8 mouse cellular contexts compared by ENCODE assay signal in genomic region chr19:44408223-44408545, GRCm38 (mm10). TPM values are rescaled to one million over a fixed set of nuclear protein-coding genes. Genes with fewer than 3 reads are reported as not detected.
DNase-seq lines count a peak whose midpoint lies in the region; ATAC-seq and TF ChIP-seq lines count a peak whose summit lies in the region.

No protein-coding gene starts in this region.

- peak overlapping the region; percentile 78 for H3K9ac ChIP-seq in CH12.LX (ENCODE audit: insufficient read depth, low read depth)
- H3K9ac ChIP-seq in heart, embryonic 16.5 days (ENCODE audit: low read length) = peak overlapping the region; percentile 32
- peak overlapping the region; percentile 75 for H3K9ac ChIP-seq in liver, embryonic 15.5 days
- peak overlapping the region; percentile 56; the same call in 1 of the 2 replicates for H3K9ac ChIP-seq in neural tube, embryonic 12.5 days

- no peak for TF ChIP-seq EP300 in CH12.LX (IDR thresholded peaks at IDR 0.05; ENCODE audit: low read length)

- H3K9me3 ChIP-seq in CH12.LX (replicated peaks; ENCODE audit: low read length) = no peaks in the 10 kb centered on the region
- no peaks in the 10 kb centered on the region for H3K9me3 ChIP-seq in erythroblast, embryonic 14.5 days (ENCODE audit: control insufficient read depth, low read length)
- no peaks in the 10 kb centered on the region for H3K9me3 ChIP-seq in heart, embryonic 16.5 days (replicated peaks; ENCODE audit: control insufficient read depth, low read length)
- no peaks in the 10 kb centered on the region for H3K9me3 ChIP-seq in liver, embryonic 15.5 days (replicated peaks)
- no peaks in the 10 kb centered on the region for H3K9me3 ChIP-seq in neural tube, embryonic 12.5 days

- no peak; the same call in 1 of the 2 replicates for TF ChIP-seq POLR2A in CH12.LX (IDR thresholded peaks at IDR 0.05; ENCODE audit: low read depth, low read length)
- no peak for TF ChIP-seq POLR2A in bone marrow macrophage, adult 2 months (IDR thresholded peaks at IDR 0.05; ENCODE audit: borderline replicate concordance, low read depth, low read length)

- no peak for TF ChIP-seq CTCF in CH12.LX (conservative IDR thresholded peaks at IDR 0.05 in 1 of 2, IDR thresholded peaks at IDR 0.05 in 1 of 2; ENCODE audit: low read depth in 2 of 2, low read length in 2 of 2)
- TF ChIP-seq CTCF in bone marrow macrophage, adult 2 months (IDR thresholded peaks at IDR 0.05; ENCODE audit: low read depth, low read length) = no peak

- H3K79me2 ChIP-seq in CH12.LX (replicated peaks; ENCODE audit: control insufficient read depth, extremely low read depth, insufficient read depth, poor library complexity, severe bottlenecking) = peaks cover 40% of the 10 kb centered on the region

- H3K4me3 ChIP-seq in CH12.LX (replicated peaks in 1 of 3; ENCODE audit: low read depth in 2 of 3, low read length in 2 of 3, poor library complexity in 1 of 3) = peak overlapping the region; percentile 64 to 72 (median 71)
- H3K4me3 ChIP-seq in bone marrow macrophage, adult 2 months (ENCODE audit: insufficient read depth, low read length) = peak overlapping the region; percentile 77
- peak overlapping the region; percentile 67 for H3K4me3 ChIP-seq in erythroblast, embryonic 14.5 days (replicated peaks)
- H3K4me3 ChIP-seq in heart, embryonic 16.5 days (ENCODE audit: low read length) = peak overlapping the region; percentile 58
- peak overlapping the region; percentile 71 for H3K4me3 ChIP-seq in liver, embryonic 15.5 days (replicated peaks)
- peak overlapping the region; percentile 41 for H3K4me3 ChIP-seq in neural tube, embryonic 12.5 days

- H3K27ac ChIP-seq in CH12.LX (ENCODE audit: insufficient read depth, low read depth) = peak overlapping the region; percentile 55; the same call in 1 of the 2 replicates
- H3K27ac ChIP-seq in bone marrow macrophage, adult 2 months (ENCODE audit: insufficient read depth, low read depth, low read length) = peak overlapping the region; percentile 35; the same call in 1 of the 2 replicates
- H3K27ac ChIP-seq in heart, embryonic 16.5 days (ENCODE audit: low read length) = peak overlapping the region; percentile 38; the same call in 1 of the 2 replicates
- H3K27ac ChIP-seq in liver, embryonic 15.5 days (replicated peaks) = peak overlapping the region; percentile 87
- peak overlapping the region; percentile 16; the same call in 1 of the 2 replicates for H3K27ac ChIP-seq in neural tube, embryonic 12.5 days

- TF ChIP-seq RAD21 in CH12.LX (IDR thresholded peaks at IDR 0.05; ENCODE audit: low read depth, low read length) = no peak

- H3K4me1 ChIP-seq in CH12.LX (ENCODE audit: control insufficient read depth in 1 of 2, insufficient read depth in 2 of 2) = peaks cover 14 to 50% of the 10 kb centered on the region in 2 experiments
- peaks cover 20% of the 10 kb centered on the region; the same call in 1 of the 2 replicates for H3K4me1 ChIP-seq in bone marrow macrophage, adult 2 months (ENCODE audit: control insufficient read depth, insufficient read depth, low read length)
- H3K4me1 ChIP-seq in erythroblast, embryonic 14.5 days (ENCODE audit: control insufficient read depth) = peaks cover 52% of the 10 kb centered on the region
- peaks cover 8% of the 10 kb centered on the region for H3K4me1 ChIP-seq in heart, embryonic 16.5 days (ENCODE audit: control insufficient read depth, insufficient read depth, low read length)
- H3K4me1 ChIP-seq in liver, embryonic 15.5 days (replicated peaks) = peaks cover 50% of the 10 kb centered on the region
- peaks cover 19% of the 10 kb centered on the region for H3K4me1 ChIP-seq in neural tube, embryonic 12.5 days

- peak overlapping the region; percentile 63 for H3K4me2 ChIP-seq in CH12.LX (ENCODE audit: insufficient read depth, low read depth, poor library complexity, severe bottlenecking)
- peak overlapping the region; percentile 90 for H3K4me2 ChIP-seq in heart, embryonic 16.5 days (ENCODE audit: low read depth, low read length)
- H3K4me2 ChIP-seq in liver, embryonic 15.5 days = peak overlapping the region; percentile 99
- H3K4me2 ChIP-seq in neural tube, embryonic 12.5 days (replicated peaks) = peak overlapping the region; percentile 90

- peak; percentile 56 for DNase-seq in CH12.LX (ENCODE audit: extremely low read depth)
- peak; percentile 74 for DNase-seq in kidney, postnatal 14 days
- DNase-seq in urinary bladder, adult 2 months (ENCODE audit: low spot score) = peak; percentile 31

- dilution Hi-C loops in CH12.LX (cut with MboI; ENCODE audit: extremely low pct_ligation_motif_present, extremely low pct_unique_long_range_greater_than_20kb, low sequenced_read_pairs) = no loop called here

- ATAC-seq in heart, embryonic 16.5 days (replicated peaks; ENCODE audit: extremely low read depth, insufficient read depth, low FRiP score) = peak; percentile 76
- ATAC-seq in liver, embryonic 15.5 days (ENCODE audit: insufficient read depth) = peak; percentile 77
- ATAC-seq in neural tube, embryonic 12.5 days (ENCODE audit: low FRiP score, low read depth) = peak; percentile 76; the same call in 1 of the 2 replicates

- under 1% methylated on average over 14 of the region's 14 CpGs for WGBS in heart, embryonic 16.5 days
- 1% methylated on average over 14 of the region's 14 CpGs for WGBS in liver, embryonic 15.5 days (ENCODE audit: insufficient replicate concordance)
- WGBS in neural tube, embryonic 12.5 days = under 1% methylated on average over 14 of the region's 14 CpGs

- in situ Hi-C loops in CH12.LX (cut with MboI; ENCODE audit: low pct_ligation_motif_present, low pct_unique_long_range_greater_than_20kb, low sequenced_read_pairs) = no loop called here

- no peaks in the 10 kb centered on the region for H3K27me3 ChIP-seq in CH12.LX (replicated peaks)
- H3K27me3 ChIP-seq in erythroblast, embryonic 14.5 days (ENCODE audit: control insufficient read depth) = peaks cover 5% of the 10 kb centered on the region
- peaks cover 17% of the 10 kb centered on the region for H3K27me3 ChIP-seq in heart, embryonic 16.5 days (ENCODE audit: control insufficient read depth, insufficient read depth, low read length)
- H3K27me3 ChIP-seq in liver, embryonic 15.5 days = peaks cover 11% of the 10 kb centered on the region
- no peaks in the 10 kb centered on the region for H3K27me3 ChIP-seq in neural tube, embryonic 12.5 days (replicated peaks)

- peaks cover 18 to 32% of the 10 kb centered on the region in 2 experiments for H3K36me3 ChIP-seq in CH12.LX (replicated peaks in 1 of 2; ENCODE audit: control insufficient read depth in 1 of 2, insufficient read depth in 1 of 2, low read length in 1 of 2)
- H3K36me3 ChIP-seq in erythroblast, embryonic 14.5 days (ENCODE audit: control insufficient read depth) = peaks cover 31% of the 10 kb centered on the region
- no peaks in the 10 kb centered on the region for H3K36me3 ChIP-seq in heart, embryonic 16.5 days (ENCODE audit: control insufficient read depth, insufficient read depth)
- peaks cover 10% of the 10 kb centered on the region; the same call in 1 of the 2 replicates for H3K36me3 ChIP-seq in liver, embryonic 15.5 days (replicated peaks)
- H3K36me3 ChIP-seq in neural tube, embryonic 12.5 days = no peaks in the 10 kb centered on the region

TF ChIP-seq in CH12.LX, 34 proteins besides CTCF, POLR2A, EP300 and RAD21:
- TF ChIP-seq ETS1 (conservative IDR thresholded peaks at IDR 0.05; ENCODE audit: low read depth, low read length) = peak; percentile 6; the same call in 1 of the 2 replicates
- TF ChIP-seq CHD2 (IDR thresholded peaks at IDR 0.05; ENCODE audit: low read length) = no peak
- TF ChIP-seq SIN3A (IDR thresholded peaks at IDR 0.05; ENCODE audit: low read length) = 0 out of 2 replicates have a peak, but pooled peaks have one; percentile 47
TF ChIP-seq in CH12.LX: peak in this region for 2.

RNA-seq across cellular contexts. Expression of gene Scd1, which starts 0.5 kb away (rescaled TPM):
- total RNA-seq in CH12.LX (2012; rRNA removed) (202 and 225 TPM in 2 replicates), CH12.LX (2014; rRNA removed) (240 and 314 TPM in 2 replicates)
- polyA plus RNA-seq in CH12.LX (2012; ENCODE audit: insufficient read length, low read depth) = 203 and 244 TPM in 2 replicates
- polyA plus RNA-seq in bone marrow macrophage, adult 2 months (2012; ENCODE audit: insufficient read depth, insufficient read length, missing spikeins) = 1.1 and 2.9 TPM in 2 replicates
- polyA plus RNA-seq in erythroblast, embryonic 14.5 days (2012) = 1.2 and 1.8 TPM in 2 replicates
- polyA plus RNA-seq in heart, embryonic 16.5 days (2015; fragmentation: Nextera tagmentation; extraction: Ambion mirVana) = 1.1 and 1.2 TPM in 2 replicates
- polyA plus RNA-seq in liver, embryonic 15.5 days (2015; fragmentation: Nextera tagmentation; extraction: Ambion mirVana) = 17.6 and 17.8 TPM in 2 replicates
- 8.0 and 8.8 TPM in 2 replicates for polyA plus RNA-seq in neural tube, embryonic 12.5 days (2016; fragmentation: Nextera tagmentation; extraction: Ambion mirVana)
- polyA plus RNA-seq in urinary bladder, adult 2 months (2012; rRNA removed) = 190 and 197 TPM in 2 replicates

Comparison
In these comparisons a context has a peak if more than half of its experiments do, and no peak if none do; other contexts are left out.
1. Peak in every context shown above with its lines: DNase-seq, ATAC-seq, H3K4me3 ChIP-seq and H3K27ac ChIP-seq.
2. H3K27ac ChIP-seq: peak in every context shown above with its lines; median percentile 87 in liver, embryonic 15.5 days; 55 in CH12.LX; 38 in heart, embryonic 16.5 days; 35 in bone marrow macrophage, adult 2 months; 16 in neural tube, embryonic 12.5 days.
3. RNA of gene Scd1, which starts 0.5 kb away (polyA plus RNA-seq): 203 to 244 TPM in CH12.LX and 190 to 197 TPM in urinary bladder, adult 2 months; 17.6 to 17.8 TPM in liver, embryonic 15.5 days, 8.0 to 8.8 TPM in neural tube, embryonic 12.5 days, 1.1 to 2.9 TPM in bone marrow macrophage, adult 2 months, 1.2 to 1.8 TPM in erythroblast, embryonic 14.5 days and 1.1 to 1.2 TPM in heart, embryonic 16.5 days; every median in the first group is over 10 times any median in the second.